Mouse (Mus musculus): ENCODE data around the gene Ppp2r1b. TPM values are rescaled to one million over a fixed set of nuclear protein-coding genes. Genes with fewer than 3 reads are reported as not detected.

The Ppp2r1b gene
- polyA plus RNA-seq, 2 experiments: 25.2 to 51.0 TPM

- peaks cover 10% of the 10 kb centered on the region; the same call in 1 of the 2 replicates for H3K4me1 ChIP-seq (ENCODE audit: control insufficient read depth, insufficient read depth, low read length)
- no peak for DNase-seq (ENCODE audit: low spot score)
- no peaks in the 10 kb centered on the region for H3K9me3 ChIP-seq (ENCODE audit: control insufficient read depth, low read length)
- no peak overlapping the region for H3K4me3 ChIP-seq (replicated peaks; ENCODE audit: low read length)
- peaks cover 5% of the 10 kb centered on the region for H3K36me3 ChIP-seq (ENCODE audit: control insufficient read depth, insufficient read depth, low read length)
- no peak overlapping the region for H3K4me2 ChIP-seq (replicated peaks; ENCODE audit: low read depth, low read length, severe bottlenecking)
- no peak for ATAC-seq (ENCODE audit: low FRiP score, low read depth)
- H3K27ac ChIP-seq (replicated peaks; ENCODE audit: low read depth, low read length): no peak overlapping the region
- no peaks in the 10 kb centered on the region for H3K27me3 ChIP-seq (ENCODE audit: control insufficient read depth, insufficient read depth, low read length)
- no peak for TF ChIP-seq POLR2A (IDR thresholded peaks at IDR 0.05; ENCODE audit: borderline replicate concordance, extremely low read depth, insufficient read depth, insufficient read length)
- H3K9ac ChIP-seq (ENCODE audit: low read depth, low read length, severe bottlenecking): no peak overlapping the region
- 53% methylated on average over 12 of the region's 12 CpGs for WGBS
Observed at GRCm38 (mm10) chr9:50847606-50848368, 2.7 kb downstream of the Ppp2r1b start.

DNA sequence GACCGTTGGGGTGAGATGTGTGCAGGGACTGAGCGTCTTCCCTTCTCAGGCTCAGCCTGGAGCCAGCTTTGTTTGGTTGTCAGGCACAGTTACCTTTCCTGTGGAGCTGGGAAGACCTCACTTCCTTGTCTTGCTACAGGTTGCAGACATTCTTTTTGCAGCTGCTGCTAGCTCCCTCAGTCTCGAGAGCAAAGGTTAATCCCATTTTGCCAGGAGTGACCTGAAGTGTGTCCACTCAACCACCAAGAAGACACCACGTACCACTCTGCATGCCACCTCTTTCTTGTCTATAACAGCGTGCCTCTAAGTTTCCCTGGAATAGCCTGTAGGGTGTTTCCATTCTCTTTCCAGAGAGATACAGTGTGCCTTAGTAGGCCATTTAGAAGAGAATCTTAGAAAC is 3.7 kb downstream of the Ppp2r1b start:
- no peak overlapping the region for H3K27ac ChIP-seq (replicated peaks; ENCODE audit: low read depth, low read length)
- ATAC-seq (ENCODE audit: low FRiP score, low read depth) (no peak), DNase-seq (ENCODE audit: low spot score) (no peak)
- no peaks in the 10 kb centered on the region for H3K27me3 ChIP-seq (ENCODE audit: control insufficient read depth, insufficient read depth, low read length)
- H3K4me2 ChIP-seq (replicated peaks; ENCODE audit: low read depth, low read length, severe bottlenecking): no peak overlapping the region
- 76% methylated on average over 5 of the region's 5 CpGs for WGBS
- peaks cover 10% of the 10 kb centered on the region for H3K4me1 ChIP-seq (ENCODE audit: control insufficient read depth, insufficient read depth, low read length)
- no peak overlapping the region for H3K4me3 ChIP-seq (replicated peaks; ENCODE audit: low read length)
- H3K36me3 ChIP-seq (ENCODE audit: control insufficient read depth, insufficient read depth, low read length): no peaks in the 10 kb centered on the region; the same call in 1 of the 2 replicates
- no peaks in the 10 kb centered on the region for H3K9me3 ChIP-seq (ENCODE audit: control insufficient read depth, low read length)
- no peak overlapping the region for H3K9ac ChIP-seq (ENCODE audit: low read depth, low read length, severe bottlenecking)
- TF ChIP-seq POLR2A (IDR thresholded peaks at IDR 0.05; ENCODE audit: borderline replicate concordance, extremely low read depth, insufficient read depth, insufficient read length): no peak

DNA sequence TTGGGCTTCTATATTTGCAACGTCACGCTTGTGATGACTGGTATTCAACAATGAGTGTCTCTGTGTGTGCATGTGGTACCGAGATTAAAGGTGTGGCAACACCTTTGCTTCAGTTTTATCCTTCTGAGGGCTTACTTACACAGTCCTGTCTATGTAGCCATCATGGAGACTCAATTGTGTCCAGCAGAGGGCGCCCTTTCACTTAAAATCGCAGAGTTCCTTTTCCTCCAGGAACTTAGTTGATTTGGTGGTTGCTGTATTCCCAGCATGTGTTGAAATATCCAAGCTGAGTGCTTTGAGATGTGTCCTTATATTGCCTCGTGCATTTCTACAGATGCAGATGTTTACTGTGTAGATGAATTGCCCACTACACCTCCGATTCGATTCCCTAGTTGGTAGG is 4.1 kb downstream of the Ppp2r1b start:
- peak; percentile 69; the same call in 1 of the 2 replicates for ATAC-seq (ENCODE audit: low FRiP score, low read depth)
- Histone ChIP-seq H3K27ac (replicated peaks; ENCODE audit: low read depth, low read length) (no peak overlapping the region), H3K9me3 (ENCODE audit: control insufficient read depth, low read length) (no peaks in the 10 kb centered on the region), H3K4me2 (replicated peaks; ENCODE audit: low read depth, low read length, severe bottlenecking) (no peak overlapping the region), H3K4me1 (ENCODE audit: control insufficient read depth, insufficient read depth, low read length) (peaks cover 10% of the 10 kb centered on the region), H3K36me3 (ENCODE audit: control insufficient read depth, insufficient read depth, low read length) (no peaks in the 10 kb centered on the region; the same call in 1 of the 2 replicates), H3K27me3 (ENCODE audit: control insufficient read depth, insufficient read depth, low read length) (no peaks in the 10 kb centered on the region), H3K4me3 (replicated peaks; ENCODE audit: low read length) (no peak overlapping the region), H3K9ac (ENCODE audit: low read depth, low read length, severe bottlenecking) (no peak overlapping the region)
- no peak for TF ChIP-seq POLR2A (IDR thresholded peaks at IDR 0.05; ENCODE audit: borderline replicate concordance, extremely low read depth, insufficient read depth, insufficient read length)
- DNase-seq (ENCODE audit: low spot score): peak; percentile 94
- WGBS: 20% methylated on average over 8 of the region's 8 CpGs

DNA sequence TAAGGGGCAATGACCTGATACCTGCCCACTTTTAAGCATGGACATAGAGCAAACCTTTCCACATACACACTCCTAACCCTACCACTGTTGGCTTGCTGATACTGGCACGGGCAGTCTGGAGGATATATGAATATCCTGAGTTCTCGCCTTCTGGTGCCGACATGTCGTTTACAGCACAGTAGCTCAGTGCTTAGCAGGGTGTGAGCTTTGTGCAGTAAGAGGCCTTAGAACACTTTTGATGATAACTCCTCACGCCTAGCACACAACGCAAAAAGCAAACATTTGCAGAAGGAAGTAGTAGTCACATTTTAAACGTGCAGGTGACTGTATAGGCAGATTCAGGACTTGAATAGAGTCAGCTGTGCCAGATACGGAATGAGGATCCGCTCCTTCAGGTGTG is 4.7 kb downstream of the Ppp2r1b start:
- Histone ChIP-seq H3K9ac (ENCODE audit: low read depth, low read length, severe bottlenecking) (no peak overlapping the region), H3K4me3 (replicated peaks; ENCODE audit: low read length) (no peak overlapping the region), H3K36me3 (ENCODE audit: control insufficient read depth, insufficient read depth, low read length) (no peaks in the 10 kb centered on the region), H3K4me1 (ENCODE audit: control insufficient read depth, insufficient read depth, low read length) (peaks cover 10% of the 10 kb centered on the region), H3K4me2 (replicated peaks; ENCODE audit: low read depth, low read length, severe bottlenecking) (no peak overlapping the region), H3K27me3 (ENCODE audit: control insufficient read depth, insufficient read depth, low read length) (no peaks in the 10 kb centered on the region), H3K27ac (replicated peaks; ENCODE audit: low read depth, low read length) (no peak overlapping the region), H3K9me3 (ENCODE audit: control insufficient read depth, low read length) (no peaks in the 10 kb centered on the region)
- no peak for TF ChIP-seq POLR2A (IDR thresholded peaks at IDR 0.05; ENCODE audit: borderline replicate concordance, extremely low read depth, insufficient read depth, insufficient read length)
- ATAC-seq (ENCODE audit: low FRiP score, low read depth): no peak
- 76% methylated on average over 9 of the region's 9 CpGs for WGBS
- DNase-seq (ENCODE audit: low spot score): no peak

DNA sequence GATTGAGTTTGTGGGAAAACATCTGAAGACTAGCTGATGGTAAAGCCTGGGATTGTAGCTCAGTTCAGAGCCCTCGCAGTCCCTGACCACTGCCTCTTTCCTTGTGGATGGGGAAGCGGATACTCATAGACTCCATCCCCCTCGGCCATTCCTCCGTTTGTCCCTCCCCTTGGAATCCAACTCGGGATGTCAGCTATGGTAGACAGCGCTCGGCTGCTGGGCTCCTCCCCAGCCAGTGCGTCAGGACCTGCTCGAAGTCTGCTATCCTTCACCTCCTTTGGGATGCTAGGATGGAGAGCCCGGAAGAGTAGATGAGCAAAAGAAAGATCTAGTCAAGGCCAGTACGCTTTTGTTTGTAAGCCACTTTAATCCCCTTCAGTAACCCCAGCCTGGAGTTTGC is 5.2 kb downstream of the Ppp2r1b start:
- Histone ChIP-seq H3K4me1 (ENCODE audit: control insufficient read depth, insufficient read depth, low read length) (peaks cover 10% of the 10 kb centered on the region), H3K4me2 (replicated peaks; ENCODE audit: low read depth, low read length, severe bottlenecking) (no peak overlapping the region)
- 39% methylated on average over 11 of the region's 11 CpGs for WGBS

More for the DNA sequence above, 5.2 kb downstream of the Ppp2r1b start:
- Histone ChIP-seq H3K27ac (replicated peaks; ENCODE audit: low read depth, low read length) (no peak overlapping the region), H3K9ac (ENCODE audit: low read depth, low read length, severe bottlenecking) (no peak overlapping the region), H3K4me3 (replicated peaks; ENCODE audit: low read length) (no peak overlapping the region), H3K36me3 (ENCODE audit: control insufficient read depth, insufficient read depth, low read length) (no peaks in the 10 kb centered on the region), H3K27me3 (ENCODE audit: control insufficient read depth, insufficient read depth, low read length) (no peaks in the 10 kb centered on the region), H3K9me3 (ENCODE audit: control insufficient read depth, low read length) (no peaks in the 10 kb centered on the region)
- no peak for TF ChIP-seq POLR2A (IDR thresholded peaks at IDR 0.05; ENCODE audit: borderline replicate concordance, extremely low read depth, insufficient read depth, insufficient read length)
- DNase-seq (ENCODE audit: low spot score) (no peak), ATAC-seq (ENCODE audit: low FRiP score, low read depth) (no peak)

Data from limb, embryonic 14.5 days (tissue).